Mouse (Mus musculus) lung, postnatal 4 days (tissue): ENCODE measurements at regions not wholly inside any gene's neighbourhood (a gene's known extent, or its start where the extent isn't known, plus 50 kb on each side); places are given as distances from the start of the nearest gene placed in this dataset.
"Not testable (repeated sequence)": the region's sequence is repeated elsewhere in the genome, so short reads cannot be mapped to it uniquely, and the experiment has no call there.

Source experiments
- DNase-seq, 2 experiments: peaks; one replicate each; pipeline ENCODE4 v3.0.0; 2021

- peak in 1 of 2 experiments; percentile 21 for DNase-seq
Measured at GRCm38 (mm10) chr17:54753396-54753994, 454.7 kb upstream of the Slc5a7 start.

DNA sequence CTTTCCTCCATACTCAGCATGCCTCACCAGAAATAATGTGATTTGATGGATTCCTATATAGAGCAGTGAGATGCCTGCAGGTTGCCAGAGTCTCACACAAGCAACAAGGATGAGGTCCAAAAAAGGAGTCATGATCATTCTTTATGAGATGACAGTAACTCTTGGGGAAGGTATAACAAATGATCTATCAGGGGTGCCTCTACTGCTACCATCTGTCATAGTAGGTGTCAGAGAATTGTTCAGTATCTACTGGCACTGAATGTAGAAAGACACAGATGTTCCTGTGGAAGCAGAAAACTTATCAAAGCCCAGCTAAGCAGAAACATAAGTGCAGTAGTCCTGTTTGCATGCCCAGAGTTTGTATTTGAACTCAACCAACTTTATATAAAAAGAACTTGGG is 454.1 kb upstream of the Slc5a7 start:
- no peak for DNase-seq

DNA sequence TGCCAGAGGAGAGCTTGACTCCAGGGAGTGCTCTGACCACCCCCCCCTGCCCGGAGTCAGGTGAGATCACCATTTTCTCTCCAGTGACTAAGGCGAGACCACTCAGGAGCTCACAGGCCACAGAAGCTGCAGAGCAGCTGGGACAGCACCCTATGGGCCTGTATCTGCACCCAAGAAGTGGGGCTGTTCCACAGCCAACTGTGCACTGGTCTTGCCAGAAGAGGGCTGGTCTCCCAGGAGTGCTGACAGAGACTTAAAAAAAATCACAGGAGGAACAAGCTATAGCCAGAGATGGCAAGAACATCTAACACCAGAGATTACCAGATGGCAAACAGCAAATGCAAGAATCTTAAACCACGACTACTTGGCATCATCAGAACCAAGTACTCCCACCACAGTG is 437.0 kb upstream of the Slc5a7 start:
- DNase-seq: no peak

- no peak for DNase-seq
Measured at GRCm38 (mm10) chr17:54727660-54728059, 428.8 kb upstream of the Slc5a7 start.

- DNase-seq: no peak
Measured at GRCm38 (mm10) chr17:54726693-54727092, 427.9 kb upstream of the Slc5a7 start.

DNA sequence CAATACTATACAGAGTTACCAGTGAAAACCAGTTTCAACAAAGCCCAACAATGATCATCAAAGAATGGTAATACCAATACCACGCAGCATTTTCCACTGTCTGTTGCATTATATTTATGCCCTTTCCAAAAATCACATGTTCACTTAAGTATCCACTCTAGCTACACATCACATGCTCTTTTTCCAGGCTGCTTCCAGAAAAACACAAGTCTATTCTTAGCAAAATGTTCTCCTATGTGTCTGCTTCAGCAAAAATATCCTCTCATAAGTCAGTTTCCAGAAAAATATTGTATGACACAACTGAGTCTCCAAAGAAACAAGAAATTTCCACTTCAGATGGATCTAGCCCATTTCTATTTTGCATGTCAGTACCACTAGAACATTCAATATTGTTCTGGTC is 414.2 kb upstream of the Slc5a7 start:
- DNase-seq: no peak

- DNase-seq: not testable (repeated sequence)
Measured at GRCm38 (mm10) chr17:54707811-54708210, 409.0 kb upstream of the Slc5a7 start.

GRCm38 (mm10) chr17:54701346-54702108 is 402.7 kb upstream of the Slc5a7 start:
- no peak for DNase-seq

- no peak for DNase-seq
Measured at GRCm38 (mm10) chr17:54694637-54695036, 395.8 kb upstream of the Slc5a7 start.

GRCm38 (mm10) chr17:54685143-54686040 is 386.6 kb upstream of the Slc5a7 start:
- DNase-seq: no peak

GRCm38 (mm10) chr17:54678111-54678510 is 379.3 kb upstream of the Slc5a7 start:
- DNase-seq: no peak

GRCm38 (mm10) chr17:54669499-54669898 is 370.7 kb upstream of the Slc5a7 start:
- no peak for DNase-seq

- no peak for DNase-seq
Measured at GRCm38 (mm10) chr17:54662558-54663245, 363.9 kb upstream of the Slc5a7 start.

DNA sequence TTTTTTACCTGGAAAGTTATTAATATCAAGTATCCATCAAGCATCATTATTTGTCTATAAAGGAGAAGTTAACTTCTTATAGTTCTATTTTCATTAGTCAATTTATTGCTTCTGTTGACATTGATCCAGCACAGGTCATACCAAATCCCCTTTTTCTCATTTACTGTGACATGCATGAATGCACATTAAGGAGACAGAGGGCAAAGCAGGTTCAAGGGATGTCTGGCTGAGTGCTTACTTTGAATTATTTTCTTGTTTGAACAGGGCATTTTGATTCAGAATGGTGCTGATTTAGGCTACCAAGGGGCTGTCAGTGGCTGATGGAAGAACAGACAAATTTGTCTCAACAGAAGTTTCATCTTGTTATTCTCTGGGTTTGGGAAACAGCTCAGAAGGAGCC is 357.7 kb upstream of the Slc5a7 start:
- DNase-seq: no peak
